Mouse (Mus musculus) kidney, adult 2 months (tissue): Measurements from ENCODE around the gene Cachd1. TPM values are rescaled to one million over a fixed set of nuclear protein-coding genes. Genes with fewer than 3 reads are reported as not detected.

Source experiments
- DNase-seq: peaks from one replicate; pipeline ENCODE4 v3.0.0; 2021
- H3K27ac ChIP-seq: fragments of 200-500 bp; 2 replicates; pipeline ENCODE4 v1.5.1; 2012; ENCODE audit warnings: low read depth, low read length, control low read depth, inconsistent platforms; ENCODE audit not compliant: insufficient read depth
- H3K27me3 ChIP-seq: fragments of 200-500 bp; replicated peaks from 2 replicates; pipeline ENCODE4 v1.6.1; 2012; ENCODE audit warnings: mild to moderate bottlenecking, moderate library complexity, low read length, inconsistent platforms; ENCODE audit not compliant: control insufficient read depth, insufficient read depth
- H3K36me3 ChIP-seq: fragments of 200-500 bp; 2 replicates; pipeline ENCODE4 v1.6.1; 2012; ENCODE audit warnings: mild to moderate bottlenecking, moderate library complexity, low read length, inconsistent platforms; ENCODE audit not compliant: control insufficient read depth, insufficient read depth
- H3K4me1 ChIP-seq: fragments of 200-500 bp; 2 replicates; pipeline ENCODE4 v1.6.1; 2011; ENCODE audit warnings: low read length; ENCODE audit not compliant: control insufficient read depth, insufficient read depth
- H3K4me3 ChIP-seq: fragments of 200-500 bp; 2 replicates; pipeline ENCODE4 v1.5.1; 2011; ENCODE audit warnings: mild to moderate bottlenecking, low read depth, low read length, control low read depth; ENCODE audit not compliant: insufficient read depth
- CTCF ChIP-seq: fragments of 200-500 bp; conservative IDR thresholded peaks from 2 replicates; pipeline ENCODE4 v1.5.1; 2011; ENCODE audit warnings: low read depth, mild to moderate bottlenecking, control low read depth, low read length, moderate library complexity, mixed read lengths; ENCODE audit not compliant: insufficient read depth, insufficient read length
- POLR2A ChIP-seq: fragments of 200-500 bp; IDR thresholded peaks from one replicate; pipeline ENCODE4 v1.6.1; 2011; ENCODE audit warnings: low read depth, low read length, control low read depth
- whole genome bisulfite sequencing: fragments of 180-500 bp; shearing (Covaris S2); methylation state at CpG from one replicate; pipeline ENCODE4 v1.1.7; 2018; 5-methylcytosine and 5-hydroxymethylcytosine counted together
- polyA plus RNA-seq: library from polyadenylated mRNA; depleted of rRNA; stranded (reverse); fragments of >200 nt; gene quantifications from 2 replicates; pipeline ENCODE4 v1.2.3, GENCODE M21; 2012

The Cachd1 gene
- polyA plus RNA-seq, 1 experiment, result 69.3 TPM

GRCm38 (mm10) chr4:100819238-100819637, 42.8 kb downstream of the Cachd1 start:
- H3K27me3 ChIP-seq, result no peaks in the 10 kb centered on the region
- no peak for DNase-seq
- peaks cover 4% of the 10 kb centered on the region; the same call in 1 of the 2 replicates for H3K4me1 ChIP-seq
- H3K36me3 ChIP-seq, result no peaks in the 10 kb centered on the region
- no peak overlapping the region for H3K27ac ChIP-seq
- TF ChIP-seq POLR2A (no peak), CTCF (no peak)
- WGBS, result 98% methylated on average over 3 of the region's 3 CpGs
- no peak overlapping the region for H3K4me3 ChIP-seq

DNA sequence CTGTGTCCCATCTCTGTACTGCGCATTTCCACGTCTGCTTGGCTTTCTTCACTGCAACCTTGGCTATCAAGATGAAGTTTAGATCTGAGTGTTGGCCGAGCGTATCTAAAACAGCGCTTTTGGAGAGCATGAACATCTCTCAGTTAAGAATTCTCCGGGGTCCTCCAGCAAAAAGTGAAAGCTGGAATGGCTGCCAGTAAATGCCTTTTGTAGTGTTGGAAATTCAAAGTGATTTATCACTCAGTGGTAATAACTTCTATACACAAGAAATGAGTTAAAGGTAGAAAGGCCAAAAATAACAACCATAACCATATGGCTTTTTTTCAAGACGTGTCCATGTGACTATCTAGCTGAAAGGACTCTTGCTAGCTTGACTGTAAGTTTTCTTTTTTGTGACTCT, 46.1 kb downstream of the Cachd1 start:
- no peaks in the 10 kb centered on the region for H3K27me3 ChIP-seq
- no peaks in the 10 kb centered on the region for H3K4me1 ChIP-seq
- no peak for TF ChIP-seq CTCF
- TF ChIP-seq POLR2A, result no peak
- DNase-seq, result no peak
- no peaks in the 10 kb centered on the region for H3K36me3 ChIP-seq
- no peak overlapping the region for H3K4me3 ChIP-seq
- 75% methylated on average over 7 of the region's 7 CpGs for WGBS
- H3K27ac ChIP-seq, result no peak overlapping the region

GRCm38 (mm10) chr4:100827374-100827773, 50.9 kb downstream of the Cachd1 start:
- Histone ChIP-seq H3K27me3 (no peaks in the 10 kb centered on the region), H3K36me3 (no peaks in the 10 kb centered on the region), H3K27ac (no peak overlapping the region), H3K4me1 (no peaks in the 10 kb centered on the region), H3K4me3 (no peak overlapping the region)
- no peak for DNase-seq
- TF ChIP-seq CTCF (no peak), POLR2A (no peak)
- 48% methylated on average over 5 of the region's 5 CpGs for WGBS

DNA sequence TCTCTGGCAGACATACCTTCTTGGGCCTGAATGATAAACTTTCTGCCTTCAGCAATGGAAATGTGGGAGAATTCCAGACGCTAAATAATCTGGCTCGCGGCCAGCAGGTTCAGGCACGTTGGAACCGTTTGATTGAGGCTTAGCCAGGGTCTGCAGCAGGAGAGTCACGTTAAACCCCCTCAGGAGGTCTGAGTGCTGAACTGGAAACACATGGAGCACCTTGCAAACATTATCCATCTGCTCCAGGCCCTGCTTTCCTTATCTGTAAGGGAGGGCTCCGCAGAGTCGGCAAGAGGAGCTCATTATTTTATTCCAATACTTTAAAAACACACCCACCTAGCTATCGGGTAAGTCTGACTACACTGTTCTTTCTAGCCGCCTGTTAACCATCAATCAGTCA, 52.3 kb downstream of the Cachd1 start:
- DNase-seq, result peak; percentile 26
- TF ChIP-seq POLR2A (no peak), CTCF (no peak)
- WGBS, result 20% methylated on average over 10 of the region's 10 CpGs
- Histone ChIP-seq H3K36me3 (no peaks in the 10 kb centered on the region), H3K27me3 (no peaks in the 10 kb centered on the region), H3K27ac (no peak overlapping the region), H3K4me3 (no peak overlapping the region), H3K4me1 (no peaks in the 10 kb centered on the region)

DNA sequence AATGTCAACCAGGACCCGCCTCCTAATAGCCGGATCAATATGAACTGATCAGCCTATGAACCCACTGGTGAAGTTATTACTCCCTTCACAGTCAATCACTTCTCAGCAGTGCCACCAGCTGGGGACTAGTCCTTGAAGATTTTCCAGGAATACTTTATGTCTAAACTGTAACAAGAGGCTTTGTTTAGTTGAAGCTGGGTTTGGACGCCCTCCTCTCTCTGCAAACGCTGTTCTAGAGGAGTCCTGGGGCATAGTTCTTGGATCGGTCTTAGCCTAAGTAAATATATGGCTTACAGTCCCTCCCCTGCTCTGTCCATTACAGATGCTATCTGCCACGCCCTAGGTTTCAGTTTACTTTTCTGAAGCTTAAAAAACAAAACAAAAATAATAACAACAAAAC, 60.7 kb downstream of the Cachd1 start:
- no peak for DNase-seq
- 59% methylated on average over 6 of the region's 6 CpGs for WGBS
- no peak overlapping the region for H3K4me3 ChIP-seq
- TF ChIP-seq CTCF, result no peak
- TF ChIP-seq POLR2A, result no peak
- H3K36me3 ChIP-seq, result no peaks in the 10 kb centered on the region
- H3K27ac ChIP-seq, result no peak overlapping the region
- H3K27me3 ChIP-seq, result no peaks in the 10 kb centered on the region
- no peaks in the 10 kb centered on the region for H3K4me1 ChIP-seq

DNA sequence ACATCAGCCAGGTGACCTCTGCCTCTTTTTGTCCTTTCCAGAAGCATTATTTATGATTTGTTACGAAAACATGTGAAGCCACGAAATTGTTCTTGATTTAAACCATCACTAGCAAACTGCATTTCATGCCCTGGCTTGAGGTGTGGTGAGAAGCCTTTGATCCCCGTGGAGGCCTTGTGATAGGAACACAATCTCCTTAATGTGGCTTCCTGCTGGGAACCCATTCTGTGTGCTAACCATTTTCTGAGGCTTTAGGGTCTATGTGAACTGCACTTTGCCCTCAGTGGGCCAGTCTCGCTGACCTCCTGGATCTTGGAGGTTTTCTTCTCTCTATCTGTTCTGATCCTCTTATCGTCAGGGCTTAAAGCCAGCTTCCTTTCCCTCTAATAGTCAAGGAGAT, 66.2 kb downstream of the Cachd1 start:
- WGBS, result 55% methylated on average over 5 of the region's 5 CpGs
- no peak overlapping the region for H3K4me3 ChIP-seq
- H3K27ac ChIP-seq, result no peak overlapping the region
- DNase-seq, result no peak
- TF ChIP-seq CTCF (no peak), POLR2A (no peak)
- H3K36me3 ChIP-seq, result no peaks in the 10 kb centered on the region
- H3K27me3 ChIP-seq, result no peaks in the 10 kb centered on the region
- H3K4me1 ChIP-seq, result peaks cover 8% of the 10 kb centered on the region; the same call in 1 of the 2 replicates

DNA sequence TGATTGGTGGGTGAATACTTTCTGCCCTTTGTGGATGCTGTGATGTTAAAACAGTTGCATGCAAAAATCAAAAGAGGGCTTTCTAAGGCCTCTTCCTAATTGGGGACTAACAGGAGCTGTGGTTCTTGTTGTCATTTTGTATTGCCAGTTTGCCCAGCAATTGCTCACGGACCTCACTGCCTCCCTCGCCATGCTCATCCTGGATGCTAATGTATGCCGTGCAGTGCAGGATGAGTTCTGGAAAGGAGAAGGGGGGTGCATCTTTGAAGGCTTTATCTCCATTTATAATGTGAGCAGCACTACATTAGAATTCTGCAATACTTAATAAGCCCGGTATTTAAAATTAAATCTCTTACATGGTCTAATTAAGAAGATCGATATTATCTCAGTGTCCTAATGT, 66.6 kb downstream of the Cachd1 start:
- Histone ChIP-seq H3K27ac (no peak overlapping the region), H3K27me3 (no peaks in the 10 kb centered on the region), H3K4me1 (peaks cover 8% of the 10 kb centered on the region; the same call in 1 of the 2 replicates), H3K36me3 (no peaks in the 10 kb centered on the region), H3K4me3 (no peak overlapping the region)
- no peak for TF ChIP-seq POLR2A
- TF ChIP-seq CTCF, result no peak
- DNase-seq, result no peak
- 83% methylated on average over 5 of the region's 5 CpGs for WGBS
